Comparison of ENCODE assay signal across 19 mouse cellular contexts in genomic region chr4:68280903-68281302, GRCm38 (mm10).
"Had no signal": no experiment of that assay in that cellular context is flagged by ENCODE, and none has a peak within 500 bp of the region (broad histone marks: within the 10 kb centered on the region; RNA-seq: fewer than 3 reads in every experiment).

No protein-coding gene starts in this region.

- DNase-seq: cerebellum, adult 9-11 months; cerebellum, postnatal 10 days; cerebellum, postnatal 14 days; cerebellum, postnatal 25 days; cerebellum, postnatal 36 days; embryo, embryonic 11 days; forebrain, postnatal 0 days; gastrocnemius, adult 2 months; gastrocnemius, postnatal 10 days; gastrocnemius, postnatal 14 days; gastrocnemius, postnatal 25 days; gastrocnemius, postnatal 36 days; heart, adult 11 months; heart, adult 18-20 months; heart, adult 2 months had no signal

- ATAC-seq: forebrain, embryonic 13.5 days; forebrain, embryonic 14.5 days; forebrain, embryonic 15.5 days; forebrain, embryonic 16.5 days; forebrain, postnatal 0 days had no signal
